Mouse (Mus musculus) megakaryocyte, embryonic 14.5 days (primary cell): ENCODE measurements around the gene Ccdc77.

Source experiments
- FLI1 ChIP-seq: IDR thresholded peaks from 2 replicates; pipeline ENCODE4 v1.6.1; 2012; ENCODE audit warnings: low read length, inconsistent platforms, mixed read lengths
- GATA1 ChIP-seq: IDR thresholded peaks from 3 replicates; pipeline ENCODE4 v1.6.1; 2012; ENCODE audit warnings: mixed read lengths, low read length, inconsistent platforms, borderline replicate concordance

- TF ChIP-seq GATA1: no peak
- TF ChIP-seq FLI1: no peak
Observed at GRCm38 (mm10) chr6:120319129-120319528, 45.0 kb downstream of the Ccdc77 start.
